22 mouse cellular contexts compared by ENCODE assay signal in the genomic region with DNA sequence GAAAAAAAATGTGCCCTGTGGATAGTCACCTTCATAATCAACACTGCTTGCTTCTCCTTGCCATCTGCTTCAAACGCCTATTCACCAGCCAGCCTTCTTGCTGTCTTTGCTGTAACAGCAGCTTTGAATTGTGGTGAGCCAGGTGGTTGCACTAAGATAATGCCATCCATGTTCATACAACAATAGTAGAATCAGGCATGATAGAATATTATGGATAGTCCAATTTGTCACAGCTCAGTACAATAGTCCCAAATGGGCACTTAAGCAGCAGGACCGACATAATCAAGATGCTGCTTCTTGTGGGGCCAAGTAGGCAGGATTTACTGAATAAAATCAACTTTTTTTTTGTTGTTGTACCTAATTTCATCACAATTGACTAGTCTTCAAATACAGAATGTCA.
DNase-seq lines count a peak whose midpoint lies in the region; ATAC-seq and TF ChIP-seq lines count a peak whose summit lies in the region.
"Had no signal": no experiment of that assay in that cellular context is flagged by ENCODE, and none has a peak within 500 bp of the region (broad histone marks: within the 10 kb centered on the region; RNA-seq: fewer than 3 reads in every experiment).

No protein-coding gene starts in this region.

- 75% methylated on average over 2 of the region's 2 CpGs for WGBS in forebrain, embryonic 14.5 days
- WGBS in forebrain, embryonic 11.5 days, result 83% methylated on average over 2 of the region's 2 CpGs
- WGBS in neural tube, embryonic 13.5 days, result 31% methylated on average over 2 of the region's 2 CpGs
- WGBS in neural tube, embryonic 15.5 days, result 37% methylated on average over 2 of the region's 2 CpGs

- no peak overlapping the region for H3K9ac ChIP-seq in forebrain, embryonic 14.5 days (ENCODE audit: low read length)
- no peak overlapping the region for H3K9ac ChIP-seq in forebrain, embryonic 11.5 days (ENCODE audit: low read length)
- H3K9ac ChIP-seq in neural tube, embryonic 13.5 days, result no peak overlapping the region
- no peak overlapping the region for H3K9ac ChIP-seq in neural tube, embryonic 15.5 days (replicated peaks)
- H3K9ac ChIP-seq: embryonic facial prominence, embryonic 13.5 days; heart, embryonic 12.5 days; intestine, embryonic 15.5 days had no signal

- no peak for ATAC-seq in forebrain, embryonic 14.5 days
- no peak for ATAC-seq in forebrain, embryonic 11.5 days (replicated peaks; ENCODE audit: low FRiP score)
- ATAC-seq in neural tube, embryonic 13.5 days (ENCODE audit: low read depth), result peak; percentile 47; the same call in 1 of the 2 replicates
- no peak for ATAC-seq in neural tube, embryonic 15.5 days (ENCODE audit: low FRiP score)
- ATAC-seq: activated CD4-positive, CD25-positive, alpha-beta regulatory T cell, adult 4 months; forebrain, embryonic 16.5 days; intestine, embryonic 15.5 days; Patski had no signal

- H3K4me3 ChIP-seq in forebrain, embryonic 14.5 days (ENCODE audit: low read depth, low read length), result no peak overlapping the region
- no peak overlapping the region for H3K4me3 ChIP-seq in forebrain, embryonic 11.5 days (ENCODE audit: low read depth, low read length)
- H3K4me3 ChIP-seq in neural tube, embryonic 13.5 days, result no peak overlapping the region
- no peak overlapping the region for H3K4me3 ChIP-seq in neural tube, embryonic 15.5 days (replicated peaks)
- H3K4me3 ChIP-seq: embryonic facial prominence, embryonic 13.5 days; gastrocnemius, adult 2 months; heart, embryonic 12.5 days; hindbrain, embryonic 10.5 days; intestine, embryonic 15.5 days had no signal

- H3K4me1 ChIP-seq in forebrain, embryonic 14.5 days (ENCODE audit: control insufficient read depth, insufficient read depth, low read length), result no peaks in the 10 kb centered on the region
- no peaks in the 10 kb centered on the region for H3K4me1 ChIP-seq in forebrain, embryonic 11.5 days (replicated peaks; ENCODE audit: control insufficient read depth, insufficient read depth, low read length)
- no peaks in the 10 kb centered on the region for H3K4me1 ChIP-seq in neural tube, embryonic 13.5 days (replicated peaks)
- no peaks in the 10 kb centered on the region for H3K4me1 ChIP-seq in neural tube, embryonic 15.5 days
- H3K4me1 ChIP-seq: embryonic facial prominence, embryonic 13.5 days; heart, embryonic 12.5 days; hindbrain, embryonic 10.5 days; intestine, embryonic 15.5 days had no signal

- no peaks in the 10 kb centered on the region for H3K36me3 ChIP-seq in forebrain, embryonic 14.5 days (ENCODE audit: control insufficient read depth, insufficient read depth, low read length)
- no peaks in the 10 kb centered on the region for H3K36me3 ChIP-seq in forebrain, embryonic 11.5 days (ENCODE audit: control insufficient read depth, insufficient read depth, low read length)
- H3K36me3 ChIP-seq in neural tube, embryonic 13.5 days, result no peaks in the 10 kb centered on the region
- H3K36me3 ChIP-seq in neural tube, embryonic 15.5 days, result no peaks in the 10 kb centered on the region
- H3K36me3 ChIP-seq: embryonic facial prominence, embryonic 13.5 days; heart, embryonic 12.5 days; hindbrain, embryonic 10.5 days; intestine, embryonic 15.5 days had no signal

- no peaks in the 10 kb centered on the region for H3K9me3 ChIP-seq in forebrain, embryonic 14.5 days (replicated peaks; ENCODE audit: control insufficient read depth, low read length)
- H3K9me3 ChIP-seq in forebrain, embryonic 11.5 days (ENCODE audit: control insufficient read depth, low read length), result no peaks in the 10 kb centered on the region
- no peaks in the 10 kb centered on the region for H3K9me3 ChIP-seq in neural tube, embryonic 13.5 days
- H3K9me3 ChIP-seq in neural tube, embryonic 15.5 days (replicated peaks), result no peaks in the 10 kb centered on the region
- H3K9me3 ChIP-seq: embryonic facial prominence, embryonic 13.5 days; heart, embryonic 12.5 days; hindbrain, embryonic 10.5 days; intestine, embryonic 15.5 days had no signal

- no peak for TF ChIP-seq POLR2A in brain, embryonic 14.5 days (IDR thresholded peaks at IDR 0.05; ENCODE audit: borderline replicate concordance, extremely low read depth, insufficient read depth, insufficient read length, poor library complexity, severe bottlenecking)

- no peak overlapping the region for H3K27ac ChIP-seq in forebrain, embryonic 14.5 days (ENCODE audit: low read depth, low read length)
- H3K27ac ChIP-seq in forebrain, embryonic 11.5 days (ENCODE audit: low read depth, low read length), result no peak overlapping the region
- H3K27ac ChIP-seq in neural tube, embryonic 13.5 days (replicated peaks), result no peak overlapping the region
- H3K27ac ChIP-seq in neural tube, embryonic 15.5 days (replicated peaks), result no peak overlapping the region
- H3K27ac ChIP-seq: embryonic facial prominence, embryonic 13.5 days; gastrocnemius, adult 2 months; hindbrain, embryonic 10.5 days; intestine, embryonic 15.5 days had no signal

- peak; percentile 7 for DNase-seq in forebrain, embryonic 14.5 days (ENCODE audit: low spot score)
- DNase-seq in forebrain, embryonic 11.5 days (ENCODE audit: low spot score), result no peak
- DNase-seq in layer of hippocampus, adult 11-12 months (ENCODE audit: low spot score), result peak; percentile 2
- no peak for DNase-seq in layer of hippocampus, adult 9-10 months (ENCODE audit: low spot score)
- peak; percentile 42 for DNase-seq in brain, embryonic 14.5 days (ENCODE audit: low read depth)
- DNase-seq in lung, postnatal 4 days, result no peak
- DNase-seq: adrenal gland, postnatal 14 days; cerebellum, adult 11 months; cerebellum, adult 8-10 months; cerebellum, postnatal 25 days; gastrocnemius, adult 2 months; gastrocnemius, postnatal 25 days had no signal

- TF ChIP-seq CTCF in brain, embryonic 14.5 days (IDR thresholded peaks at IDR 0.05; ENCODE audit: borderline replicate concordance, extremely low read depth, insufficient read depth, insufficient read length), result no peak

- H3K4me2 ChIP-seq in forebrain, embryonic 14.5 days (ENCODE audit: low read length), result no peak overlapping the region
- H3K4me2 ChIP-seq in forebrain, embryonic 11.5 days (ENCODE audit: low read depth, low read length, severe bottlenecking), result no peak overlapping the region
- no peak overlapping the region for H3K4me2 ChIP-seq in neural tube, embryonic 13.5 days
- no peak overlapping the region for H3K4me2 ChIP-seq in neural tube, embryonic 15.5 days
- H3K4me2 ChIP-seq: embryonic facial prominence, embryonic 13.5 days; heart, embryonic 12.5 days; intestine, embryonic 15.5 days had no signal

- no peaks in the 10 kb centered on the region for H3K27me3 ChIP-seq in forebrain, embryonic 14.5 days (replicated peaks; ENCODE audit: control insufficient read depth, insufficient read depth, low read length)
- no peaks in the 10 kb centered on the region for H3K27me3 ChIP-seq in forebrain, embryonic 11.5 days (ENCODE audit: control insufficient read depth, insufficient read depth, low read length)
- no peaks in the 10 kb centered on the region for H3K27me3 ChIP-seq in neural tube, embryonic 13.5 days
- no peaks in the 10 kb centered on the region for H3K27me3 ChIP-seq in neural tube, embryonic 15.5 days (replicated peaks)
- H3K27me3 ChIP-seq: CH12.LX; embryonic facial prominence, embryonic 13.5 days; heart, embryonic 12.5 days; intestine, embryonic 15.5 days; Patski had no signal

Comparison
In these comparisons a context has a peak if more than half of its experiments do, and no peak if none do; other contexts are left out.
1. DNase-seq: peak in forebrain, embryonic 14.5 days (single experiment), layer of hippocampus, adult 11-12 months (single experiment) and brain, embryonic 14.5 days (single experiment); none in forebrain, embryonic 11.5 days (single experiment), layer of hippocampus, adult 9-10 months (single experiment) and lung, postnatal 4 days (0 of 2).